Mouse (Mus musculus): ENCODE measurements around the gene Cald1. TPM values are rescaled to one million over a fixed set of nuclear protein-coding genes. Genes with fewer than 3 reads are reported as not detected.

The Cald1 gene
- polyA plus RNA-seq, 1 experiment: 20.8 TPM

- TF ChIP-seq CTCF (IDR thresholded peaks at IDR 0.05; ENCODE audit: extremely low read depth, insufficient read depth, low read length) (no peak), POLR2A (IDR thresholded peaks at IDR 0.05; ENCODE audit: extremely low read depth, insufficient read depth, low read length) (no peak)
- Histone ChIP-seq H3K4me1 (ENCODE audit: control insufficient read depth, insufficient read depth, low read length) (no peaks in the 10 kb centered on the region; the same call in 1 of the 2 replicates), H3K27ac (ENCODE audit: insufficient read depth, low read length) (no peak overlapping the region)
Measured at GRCm38 (mm10) chr6:34583365-34583764, 14.9 kb upstream of the Cald1 start.

GRCm38 (mm10) chr6:34588066-34588465, 10.2 kb upstream of the Cald1 start:
- H3K27ac ChIP-seq (ENCODE audit: insufficient read depth, low read length): no peak overlapping the region
- H3K4me3 ChIP-seq (ENCODE audit: insufficient read depth, low read length): no peak overlapping the region
- H3K4me1 ChIP-seq (ENCODE audit: control insufficient read depth, insufficient read depth, low read length): no peaks in the 10 kb centered on the region; the same call in 1 of the 2 replicates
- TF ChIP-seq CTCF (IDR thresholded peaks at IDR 0.05; ENCODE audit: extremely low read depth, insufficient read depth, low read length): no peak
- no peak for TF ChIP-seq POLR2A (IDR thresholded peaks at IDR 0.05; ENCODE audit: extremely low read depth, insufficient read depth, low read length)

More at GRCm38 (mm10) chr6:34583365-34583764, 14.9 kb upstream of the Cald1 start:
- H3K4me3 ChIP-seq (ENCODE audit: insufficient read depth, low read length): no peak overlapping the region

- TF ChIP-seq POLR2A (IDR thresholded peaks at IDR 0.05; ENCODE audit: extremely low read depth, insufficient read depth, low read length): no peak
- TF ChIP-seq CTCF (IDR thresholded peaks at IDR 0.05; ENCODE audit: extremely low read depth, insufficient read depth, low read length): no peak
- Histone ChIP-seq H3K4me1 (ENCODE audit: control insufficient read depth, insufficient read depth, low read length) (no peaks in the 10 kb centered on the region; the same call in 1 of the 2 replicates), H3K27ac (ENCODE audit: insufficient read depth, low read length) (no peak overlapping the region), H3K4me3 (ENCODE audit: insufficient read depth, low read length) (no peak overlapping the region)
Measured at GRCm38 (mm10) chr6:34590716-34591115, 7.6 kb upstream of the Cald1 start.

- H3K4me1 ChIP-seq (ENCODE audit: control insufficient read depth, insufficient read depth, low read length): no peaks in the 10 kb centered on the region; the same call in 1 of the 2 replicates
- no peak for TF ChIP-seq CTCF (IDR thresholded peaks at IDR 0.05; ENCODE audit: extremely low read depth, insufficient read depth, low read length)
- no peak for TF ChIP-seq POLR2A (IDR thresholded peaks at IDR 0.05; ENCODE audit: extremely low read depth, insufficient read depth, low read length)
- no peak overlapping the region for H3K27ac ChIP-seq (ENCODE audit: insufficient read depth, low read length)
- no peak overlapping the region for H3K4me3 ChIP-seq (ENCODE audit: insufficient read depth, low read length)
Measured at GRCm38 (mm10) chr6:34593353-34593752, 4.9 kb upstream of the Cald1 start.

- no peak for TF ChIP-seq CTCF (IDR thresholded peaks at IDR 0.05; ENCODE audit: extremely low read depth, insufficient read depth, low read length)
- TF ChIP-seq POLR2A (IDR thresholded peaks at IDR 0.05; ENCODE audit: extremely low read depth, insufficient read depth, low read length): no peak
- no peak overlapping the region for H3K4me3 ChIP-seq (ENCODE audit: insufficient read depth, low read length)
- no peak overlapping the region for H3K27ac ChIP-seq (ENCODE audit: insufficient read depth, low read length)
- no peaks in the 10 kb centered on the region for H3K4me1 ChIP-seq (ENCODE audit: control insufficient read depth, insufficient read depth, low read length)
Measured at GRCm38 (mm10) chr6:34597316-34597715, 984 bp upstream of the Cald1 start.

- Histone ChIP-seq H3K4me3 (ENCODE audit: insufficient read depth, low read length) (peak overlapping the region; percentile 2; the same call in 1 of the 2 replicates), H3K27ac (ENCODE audit: insufficient read depth, low read length) (no peak overlapping the region), H3K4me1 (ENCODE audit: control insufficient read depth, insufficient read depth, low read length) (no peaks in the 10 kb centered on the region)
- no peak for TF ChIP-seq POLR2A (IDR thresholded peaks at IDR 0.05; ENCODE audit: extremely low read depth, insufficient read depth, low read length)
Measured at GRCm38 (mm10) chr6:34599171-34599570, 871 bp downstream of the Cald1 start.

GRCm38 (mm10) chr6:34599631-34600111, 1.4 kb downstream of the Cald1 start:
- no peak for TF ChIP-seq CTCF (IDR thresholded peaks at IDR 0.05; ENCODE audit: extremely low read depth, insufficient read depth, low read length)
- TF ChIP-seq POLR2A (IDR thresholded peaks at IDR 0.05; ENCODE audit: extremely low read depth, insufficient read depth, low read length): no peak
- Histone ChIP-seq H3K27ac (ENCODE audit: insufficient read depth, low read length) (no peak overlapping the region), H3K4me3 (ENCODE audit: insufficient read depth, low read length) (peak overlapping the region; percentile 2; the same call in 1 of the 2 replicates), H3K4me1 (ENCODE audit: control insufficient read depth, insufficient read depth, low read length) (no peaks in the 10 kb centered on the region)

GRCm38 (mm10) chr6:34600850-34601249, 2.5 kb downstream of the Cald1 start:
- TF ChIP-seq POLR2A (IDR thresholded peaks at IDR 0.05; ENCODE audit: extremely low read depth, insufficient read depth, low read length) (no peak), CTCF (IDR thresholded peaks at IDR 0.05; ENCODE audit: extremely low read depth, insufficient read depth, low read length) (no peak)
- Histone ChIP-seq H3K4me1 (ENCODE audit: control insufficient read depth, insufficient read depth, low read length) (no peaks in the 10 kb centered on the region), H3K4me3 (ENCODE audit: insufficient read depth, low read length) (no peak overlapping the region), H3K27ac (ENCODE audit: insufficient read depth, low read length) (no peak overlapping the region)

GRCm38 (mm10) chr6:34602091-34602490, 3.8 kb downstream of the Cald1 start:
- TF ChIP-seq CTCF (IDR thresholded peaks at IDR 0.05; ENCODE audit: extremely low read depth, insufficient read depth, low read length) (no peak), POLR2A (IDR thresholded peaks at IDR 0.05; ENCODE audit: extremely low read depth, insufficient read depth, low read length) (no peak)
- Histone ChIP-seq H3K27ac (ENCODE audit: insufficient read depth, low read length) (no peak overlapping the region), H3K4me3 (ENCODE audit: insufficient read depth, low read length) (no peak overlapping the region), H3K4me1 (ENCODE audit: control insufficient read depth, insufficient read depth, low read length) (no peaks in the 10 kb centered on the region)

GRCm38 (mm10) chr6:34606407-34606806, 8.1 kb downstream of the Cald1 start:
- no peak overlapping the region for H3K4me3 ChIP-seq (ENCODE audit: insufficient read depth, low read length)
- TF ChIP-seq CTCF (IDR thresholded peaks at IDR 0.05; ENCODE audit: extremely low read depth, insufficient read depth, low read length): no peak
- no peak for TF ChIP-seq POLR2A (IDR thresholded peaks at IDR 0.05; ENCODE audit: extremely low read depth, insufficient read depth, low read length)
- H3K27ac ChIP-seq (ENCODE audit: insufficient read depth, low read length): no peak overlapping the region
- no peaks in the 10 kb centered on the region for H3K4me1 ChIP-seq (ENCODE audit: control insufficient read depth, insufficient read depth, low read length)

All from cortical plate, adult 2 months (tissue).